Mouse (Mus musculus): ENCODE measurements around the gene Gng12. TPM values are rescaled to one million over a fixed set of nuclear protein-coding genes. Genes with fewer than 3 reads are reported as not detected.
"Not testable (repeated sequence)": the region's sequence is repeated elsewhere in the genome, so short reads cannot be mapped to it uniquely, and the experiment has no call there.

The Gng12 gene
- polyA plus RNA-seq, 1 experiment from 2014 or later, result 77.1 TPM

GRCm38 (mm10) chr6:67029312-67029950, 133.2 kb downstream of the Gng12 start:
- no peaks in the 10 kb centered on the region for H3K9me3 ChIP-seq (ENCODE audit: low read length)
- no peak overlapping the region for H3K9ac ChIP-seq (replicated peaks; ENCODE audit: low read depth)
- H3K27ac ChIP-seq (ENCODE audit: low read length), result no peak overlapping the region
- no peaks in the 10 kb centered on the region for H3K27me3 ChIP-seq (replicated peaks; ENCODE audit: insufficient read depth, low read length)
- no peak overlapping the region for H3K4me3 ChIP-seq (ENCODE audit: low read depth, low read length)
- TF ChIP-seq CTCF (IDR thresholded peaks at IDR 0.05), result no peak
- no peak for TF ChIP-seq EP300 (IDR thresholded peaks at IDR 0.05)
- no peaks in the 10 kb centered on the region for H3K36me3 ChIP-seq (ENCODE audit: insufficient read depth, low read length)
- WGBS, result 37% methylated on average over 5 of the region's 5 CpGs
- ATAC-seq (no peak; the same call in 1 of the 2 replicates), DNase-seq (ENCODE audit: low spot score) (no peak)
- no peak overlapping the region for H3K4me2 ChIP-seq (replicated peaks; ENCODE audit: low read depth, low read length)
- no peaks in the 10 kb centered on the region for H3K4me1 ChIP-seq (ENCODE audit: insufficient read depth, low read depth, low read length)

GRCm38 (mm10) chr6:67029987-67030386, 133.8 kb downstream of the Gng12 start:
- H3K4me1 ChIP-seq (ENCODE audit: insufficient read depth, low read depth, low read length), result no peaks in the 10 kb centered on the region

GRCm38 (mm10) chr6:67030416-67030815, 134.2 kb downstream of the Gng12 start:
- Histone ChIP-seq H3K27me3 (replicated peaks; ENCODE audit: insufficient read depth, low read length) (no peaks in the 10 kb centered on the region), H3K27ac (ENCODE audit: low read length) (no peak overlapping the region), H3K9me3 (ENCODE audit: low read length) (no peaks in the 10 kb centered on the region), H3K4me1 (ENCODE audit: insufficient read depth, low read depth, low read length) (no peaks in the 10 kb centered on the region), H3K4me3 (ENCODE audit: low read depth, low read length) (no peak overlapping the region), H3K4me2 (replicated peaks; ENCODE audit: low read depth, low read length) (no peak overlapping the region), H3K9ac (replicated peaks; ENCODE audit: low read depth) (no peak overlapping the region), H3K36me3 (ENCODE audit: insufficient read depth, low read length) (no peaks in the 10 kb centered on the region)
- DNase-seq (ENCODE audit: low spot score) (no peak), ATAC-seq (no peak)
- 48% methylated on average over 2 of the region's 2 CpGs for WGBS
- TF ChIP-seq CTCF (IDR thresholded peaks at IDR 0.05), result no peak
- no peak for TF ChIP-seq EP300 (IDR thresholded peaks at IDR 0.05)

More at GRCm38 (mm10) chr6:67029987-67030386, 133.8 kb downstream of the Gng12 start:
- DNase-seq (ENCODE audit: low spot score), result no peak
- no peaks in the 10 kb centered on the region for H3K9me3 ChIP-seq (ENCODE audit: low read length)
- H3K36me3 ChIP-seq (ENCODE audit: insufficient read depth, low read length), result no peaks in the 10 kb centered on the region
- no peak overlapping the region for H3K4me3 ChIP-seq (ENCODE audit: low read depth, low read length)
- H3K4me2 ChIP-seq (replicated peaks; ENCODE audit: low read depth, low read length), result no peak overlapping the region
- no peaks in the 10 kb centered on the region for H3K27me3 ChIP-seq (replicated peaks; ENCODE audit: insufficient read depth, low read length)
- no peak for ATAC-seq
- H3K9ac ChIP-seq (replicated peaks; ENCODE audit: low read depth), result no peak overlapping the region
- TF ChIP-seq EP300 (IDR thresholded peaks at IDR 0.05), result no peak
- no peak for TF ChIP-seq CTCF (IDR thresholded peaks at IDR 0.05)
- no peak overlapping the region for H3K27ac ChIP-seq (ENCODE audit: low read length)
- 16% methylated on average over 3 of the region's 3 CpGs for WGBS

- Histone ChIP-seq H3K36me3 (ENCODE audit: insufficient read depth, low read length) (no peaks in the 10 kb centered on the region), H3K9ac (replicated peaks; ENCODE audit: low read depth) (no peak overlapping the region), H3K27ac (ENCODE audit: low read length) (no peak overlapping the region), H3K4me1 (ENCODE audit: insufficient read depth, low read depth, low read length) (no peaks in the 10 kb centered on the region), H3K27me3 (replicated peaks; ENCODE audit: insufficient read depth, low read length) (no peaks in the 10 kb centered on the region), H3K4me2 (replicated peaks; ENCODE audit: low read depth, low read length) (no peak overlapping the region), H3K4me3 (ENCODE audit: low read depth, low read length) (no peak overlapping the region), H3K9me3 (ENCODE audit: low read length) (no peaks in the 10 kb centered on the region)
- TF ChIP-seq EP300 (IDR thresholded peaks at IDR 0.05), result no peak
- no peak for TF ChIP-seq CTCF (IDR thresholded peaks at IDR 0.05)
- DNase-seq (ENCODE audit: low spot score), result no peak
- no peak for ATAC-seq
- 72% methylated on average over 5 of the region's 5 CpGs for WGBS
These were observed 134.6 kb downstream of the Gng12 start for GRCm38 (mm10) chr6:67030846-67031245.

GRCm38 (mm10) chr6:67032551-67032950, 136.4 kb downstream of the Gng12 start:
- H3K4me2 ChIP-seq (replicated peaks; ENCODE audit: low read depth, low read length); H3K9ac ChIP-seq (replicated peaks; ENCODE audit: low read depth); H3K27me3 ChIP-seq (replicated peaks; ENCODE audit: insufficient read depth, low read length); H3K27ac ChIP-seq (ENCODE audit: low read length); H3K4me1 ChIP-seq (ENCODE audit: insufficient read depth, low read depth, low read length); ATAC-seq; H3K9me3 ChIP-seq (ENCODE audit: low read length); H3K4me3 ChIP-seq (ENCODE audit: low read depth, low read length); DNase-seq (ENCODE audit: low spot score); H3K36me3 ChIP-seq (ENCODE audit: insufficient read depth, low read length): not testable (repeated sequence)

GRCm38 (mm10) chr6:67032972-67033371, 136.8 kb downstream of the Gng12 start:
- H3K4me1 ChIP-seq (ENCODE audit: insufficient read depth, low read depth, low read length); H3K27me3 ChIP-seq (replicated peaks; ENCODE audit: insufficient read depth, low read length); H3K27ac ChIP-seq (ENCODE audit: low read length); H3K9ac ChIP-seq (replicated peaks; ENCODE audit: low read depth); DNase-seq (ENCODE audit: low spot score); ATAC-seq; H3K4me2 ChIP-seq (replicated peaks; ENCODE audit: low read depth, low read length); H3K4me3 ChIP-seq (ENCODE audit: low read depth, low read length); H3K36me3 ChIP-seq (ENCODE audit: insufficient read depth, low read length); H3K9me3 ChIP-seq (ENCODE audit: low read length): not testable (repeated sequence)
- 84% methylated on average over 3 of the region's 4 CpGs for WGBS

- 77% methylated on average over 4 of the region's 4 CpGs for WGBS
- no peak overlapping the region for H3K9ac ChIP-seq (replicated peaks; ENCODE audit: low read depth)
- no peaks in the 10 kb centered on the region for H3K36me3 ChIP-seq (ENCODE audit: insufficient read depth, low read length)
- no peak overlapping the region for H3K4me2 ChIP-seq (replicated peaks; ENCODE audit: low read depth, low read length)
- TF ChIP-seq EP300 (IDR thresholded peaks at IDR 0.05) (no peak), CTCF (IDR thresholded peaks at IDR 0.05) (no peak)
- no peak overlapping the region for H3K4me3 ChIP-seq (ENCODE audit: low read depth, low read length)
- H3K27me3 ChIP-seq (replicated peaks; ENCODE audit: insufficient read depth, low read length), result no peaks in the 10 kb centered on the region
- DNase-seq (ENCODE audit: low spot score) (no peak), ATAC-seq (no peak)
- no peaks in the 10 kb centered on the region for H3K4me1 ChIP-seq (ENCODE audit: insufficient read depth, low read depth, low read length)
- H3K27ac ChIP-seq (ENCODE audit: low read length), result no peak overlapping the region
- no peaks in the 10 kb centered on the region for H3K9me3 ChIP-seq (ENCODE audit: low read length)
These were observed 137.4 kb downstream of the Gng12 start for GRCm38 (mm10) chr6:67033604-67034003.
